Mouse (Mus musculus) layer of hippocampus, adult 6 months (tissue): ENCODE data around the gene Gm7978. TPM values are rescaled to one million over a fixed set of nuclear protein-coding genes. Genes with fewer than 3 reads are reported as not detected.

Experiments
- long read RNA-seq, 2 experiments: library from polyadenylated mRNA; unstranded; transcript quantifications; one replicate each; pipeline ENCODE4 v2.0.0; 2019 to 2020
- polyA plus RNA-seq: library from polyadenylated mRNA; unstranded; fragments of <200 nt; fragmentation: Nextera tagmentation; gene quantifications from 2 replicates; pipeline ENCODE4 v1.2.3, GENCODE M21; 2021

Gene Gm7978
- not detected in 2 replicates for polyA plus RNA-seq
- long read RNA-seq, experiment 1, result 0 reads
- long read RNA-seq, experiment 2, result 0 reads

GRCm38 (mm10) chr5:95736073-95736472, at the start of gene Gm7978:
Gene Gm7978 (minus strand): TSS chr5:95736173.

GRCm38 (mm10) chr5:95775690-95776089, 39.7 kb upstream of the Gm7978 start, which contains the start of gene E330014E10Rik:
Gene E330014E10Rik (plus strand): TSS chr5:95775990.

DNA sequence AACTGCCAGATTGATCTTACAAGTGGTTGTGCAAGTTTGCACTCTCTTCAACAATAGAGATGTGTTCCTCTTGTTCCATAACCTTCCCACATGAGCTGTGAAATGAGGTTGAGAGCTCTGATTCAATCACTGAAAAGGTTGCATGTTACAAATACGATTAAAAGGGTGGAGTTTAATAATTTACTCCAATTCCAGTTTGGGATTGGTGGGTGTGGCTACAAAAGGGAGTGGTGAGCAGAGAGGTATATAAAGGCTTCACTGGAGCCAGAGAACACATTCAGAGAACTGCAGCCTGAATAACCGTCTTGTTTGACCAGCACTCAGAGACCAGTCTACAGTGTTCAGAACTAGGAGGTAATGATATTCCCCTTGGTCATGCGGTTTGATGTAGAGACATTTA, 5.7 kb upstream of the Gm7978 start, which contains the start of gene Gm7982:
TSS of gene Gm7982 (plus strand) at position 301 of the 400 bp plus-strand sequence.

Other genes starting within 250 kb of the Gm7978 start
- gene Gm3286, start 225.4 kb downstream of the Gm7978 start, polyA plus RNA-seq, result not detected in 2 replicates
- not detected in 2 replicates for gene Gm7971, start 141.3 kb downstream of the Gm7978 start, polyA plus RNA-seq
- not detected in 2 replicates for gene Gm7982, start 5.8 kb upstream of the Gm7978 start, polyA plus RNA-seq
- not detected in 2 replicates for gene E330014E10Rik, start 39.8 kb upstream of the Gm7978 start, polyA plus RNA-seq
- gene Cxcl13, start 220.8 kb upstream of the Gm7978 start, polyA plus RNA-seq, result 0.16 and 0.41 TPM in 2 replicates